Mouse (Mus musculus) lung, embryonic 14.5 days (tissue): ENCODE results near the gene Lmod2. TPM values are rescaled to one million over a fixed set of nuclear protein-coding genes. Genes with fewer than 3 reads are reported as not detected.

Experiments used
- ATAC-seq: fragments of 200-750 bp; cut with Nextera tagmentation; 2 replicates; pipeline ENCODE4 v1.8.0; 2017; ENCODE audit warnings: mild to moderate bottlenecking, moderate TSS enrichment, moderate library complexity; ENCODE audit not compliant: insufficient read depth
- DNase-seq: peaks from one replicate; pipeline ENCODE4 v3.0.0-alpha.2; 2015
- H3K27ac ChIP-seq: fragments of 300-500 bp; sonication (generic); 2 replicates; pipeline ENCODE4 v1.5.1; 2014; ENCODE audit warnings: low read depth, mild to moderate bottlenecking, moderate library complexity
- H3K27me3 ChIP-seq: fragments of 300-500 bp; sonication (generic); 2 replicates; pipeline ENCODE4 v1.6.1; 2014; ENCODE audit warnings: low read length, control low read depth; ENCODE audit not compliant: insufficient read depth
- H3K36me3 ChIP-seq: fragments of 300-500 bp; sonication (generic); 2 replicates; pipeline ENCODE4 v1.6.1; 2014; ENCODE audit warnings: control low read depth; ENCODE audit not compliant: insufficient read depth
- H3K4me1 ChIP-seq: fragments of 300-500 bp; sonication (generic); 2 replicates; pipeline ENCODE4 v1.6.1; 2014; ENCODE audit warnings: antibody characterized with exemption, control low read depth; ENCODE audit not compliant: insufficient read depth
- H3K4me2 ChIP-seq: fragments of 300-500 bp; sonication (generic); 2 replicates; pipeline ENCODE4 v1.6.1; 2014; ENCODE audit warnings: mild to moderate bottlenecking
- H3K4me3 ChIP-seq: fragments of 300-500 bp; sonication (generic); 2 replicates; pipeline ENCODE4 v1.5.1; 2014; ENCODE audit warnings: low read depth, low read length
- H3K9ac ChIP-seq: fragments of 300-500 bp; sonication (generic); 2 replicates; pipeline ENCODE4 v1.6.1; 2014
- H3K9me3 ChIP-seq: fragments of 300-500 bp; sonication (generic); 2 replicates; pipeline ENCODE4 v1.6.1; 2016; ENCODE audit warnings: low read depth, low read length, control low read depth
- CTCF ChIP-seq: IDR thresholded peaks from 2 replicates; pipeline ENCODE4 v1.5.1; 2016; ENCODE audit warnings: antibody characterized with exemption, low read depth
- WGBS: fragments of 180-500 bp; shearing (Covaris S2); extraction: QIAGEN DNeasy Blood & Tissue Kit; methylation state at CpG from one replicate; pipeline ENCODE4 v1.1.7; 2014; 5-methylcytosine and 5-hydroxymethylcytosine counted together
- polyA plus RNA-seq: library from polyadenylated mRNA; unstranded; fragments of >200 nt; fragmentation: Nextera tagmentation; extraction: Ambion mirVana; gene quantifications from 2 replicates; pipeline ENCODE4 v1.2.1, GENCODE M21; 2014

The Lmod2 gene
- polyA plus RNA-seq: 0.09 and 0.61 TPM in 2 replicates

DNA sequence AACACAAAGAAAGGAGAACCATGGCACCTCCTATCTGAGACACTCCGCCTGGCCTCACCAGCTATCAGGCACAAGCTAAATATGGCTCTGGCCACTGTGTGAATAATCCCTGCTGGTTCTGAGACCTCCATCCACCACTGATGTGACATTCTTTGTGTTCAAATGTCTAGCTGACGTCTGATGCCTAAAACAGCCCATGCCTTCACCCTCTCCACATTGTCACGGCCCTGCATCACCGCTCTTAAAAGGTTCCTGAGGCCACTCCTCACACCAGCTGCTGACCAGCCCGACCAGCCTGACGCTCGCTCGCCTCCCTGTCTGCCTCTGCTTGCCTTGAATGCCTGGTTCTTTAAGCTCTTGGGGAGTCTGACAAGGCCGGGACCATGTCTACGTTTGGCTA is at the start of gene Lmod2:
TSS of gene Lmod2 (plus strand) at position 263 of the 400 bp plus-strand sequence.
- H3K4me2 ChIP-seq: no peak within 1 kb of the TSS
- no peak for TF ChIP-seq CTCF
- no peak within 1 kb of the TSS; the same call in 1 of the 2 replicates for H3K4me3 ChIP-seq
- no peaks in the 10 kb centered on the region for H3K27me3 ChIP-seq
- H3K27ac ChIP-seq: peak within 1 kb of the TSS; percentile 20; the same call in 1 of the 2 replicates
- WGBS: 52% methylated on average over 10 of the region's 10 CpGs
- H3K36me3 ChIP-seq: no peaks in the 10 kb centered on the region
- no peak within 1 kb of the TSS for H3K9ac ChIP-seq
- no peaks in the 10 kb centered on the region for H3K4me1 ChIP-seq
- DNase-seq (no peak), ATAC-seq (peak; percentile 48; the same call in 1 of the 2 replicates)
- H3K9me3 ChIP-seq: no peaks in the 10 kb centered on the region

DNA sequence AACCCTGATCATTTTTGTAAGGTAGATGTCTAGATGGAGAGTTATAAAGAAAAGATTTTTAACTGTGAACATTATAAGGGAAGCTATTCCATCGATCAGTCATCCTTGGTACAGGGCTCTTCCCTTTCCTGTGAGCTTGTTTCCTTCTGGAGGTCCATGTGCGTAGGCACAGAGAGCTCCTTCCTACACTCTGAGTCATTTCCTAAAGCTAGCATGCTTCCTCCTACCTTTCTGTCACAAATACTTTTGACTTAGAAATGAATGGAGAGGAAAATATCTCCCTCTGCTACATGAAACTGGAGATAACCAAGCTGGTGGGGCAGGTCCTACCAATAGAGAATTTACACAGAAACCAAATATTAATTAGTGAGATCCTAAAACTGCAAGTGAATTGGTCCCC is 47.8 kb upstream of the Lmod2 start:
- H3K36me3 ChIP-seq: no peaks in the 10 kb centered on the region
- H3K27ac ChIP-seq: no peak overlapping the region
- ATAC-seq: no peak
- H3K9ac ChIP-seq: no peak overlapping the region
- H3K9me3 ChIP-seq: no peaks in the 10 kb centered on the region
- peaks cover 6% of the 10 kb centered on the region; the same call in 1 of the 2 replicates for H3K4me1 ChIP-seq
- no peak overlapping the region for H3K4me2 ChIP-seq
- no peak overlapping the region for H3K4me3 ChIP-seq
- 75% methylated on average over 2 of the region's 2 CpGs for WGBS
- no peak for TF ChIP-seq CTCF
- no peaks in the 10 kb centered on the region for H3K27me3 ChIP-seq
- no peak for DNase-seq

DNA sequence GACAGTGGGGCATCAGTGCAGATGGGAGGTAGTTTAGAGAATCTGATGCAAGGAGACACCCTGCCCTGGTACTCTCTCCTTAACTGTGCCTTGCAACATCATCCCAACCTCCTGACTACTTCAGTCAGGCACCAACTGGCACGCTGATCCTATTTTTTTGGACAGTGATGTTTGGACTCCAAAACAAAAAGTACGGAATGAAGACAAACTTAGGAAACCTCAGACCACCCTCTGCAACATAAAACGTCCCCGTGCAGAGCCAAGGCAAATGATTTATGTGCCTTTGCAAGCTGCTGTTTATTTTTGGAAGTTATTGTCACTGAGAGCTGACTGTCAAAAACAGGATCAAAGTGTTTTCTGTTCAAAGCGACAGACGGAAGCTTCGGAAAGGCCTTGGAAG is 45.5 kb upstream of the Lmod2 start:
- no peaks in the 10 kb centered on the region for H3K9me3 ChIP-seq
- H3K4me1 ChIP-seq: peaks cover 6% of the 10 kb centered on the region; the same call in 1 of the 2 replicates
- no peaks in the 10 kb centered on the region for H3K36me3 ChIP-seq
- H3K9ac ChIP-seq: no peak overlapping the region
- H3K4me3 ChIP-seq: no peak overlapping the region
- TF ChIP-seq CTCF: no peak
- H3K4me2 ChIP-seq: no peak overlapping the region
- peak; percentile 45 for DNase-seq
- ATAC-seq: no peak
- H3K27ac ChIP-seq: no peak overlapping the region
- H3K27me3 ChIP-seq: no peaks in the 10 kb centered on the region
- WGBS: 20% methylated on average over 7 of the region's 7 CpGs

DNA sequence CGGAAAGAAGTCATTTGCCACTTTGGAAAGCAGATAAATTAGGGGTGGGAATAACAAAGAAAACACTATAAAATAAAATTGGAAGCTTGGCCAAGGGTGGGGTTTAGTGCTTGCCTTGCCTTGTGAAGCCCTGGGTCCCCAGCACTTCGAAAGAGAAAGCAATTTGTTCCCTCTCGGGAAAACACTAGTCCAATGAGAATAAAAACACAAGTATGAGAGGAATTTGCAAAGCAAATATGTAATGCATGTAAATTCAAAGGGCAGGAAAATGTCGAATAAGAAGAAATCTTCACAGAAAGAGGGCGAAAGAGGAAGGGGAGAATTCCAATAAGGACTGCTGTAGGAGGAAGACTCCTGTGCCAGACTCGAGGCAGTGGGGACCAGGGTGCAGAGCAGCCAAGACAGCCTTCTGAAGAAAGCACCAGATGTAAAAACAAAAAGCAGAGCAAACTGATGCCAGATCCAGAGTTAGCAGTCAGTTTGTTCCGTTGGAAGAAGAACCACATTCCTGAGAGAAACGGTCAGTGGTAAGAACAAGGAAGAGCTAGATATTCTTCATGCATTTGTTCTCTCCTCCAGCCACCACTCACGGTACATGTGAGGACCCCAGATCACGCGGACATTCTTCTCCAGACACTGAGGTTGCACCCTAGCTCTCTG is 43.0 kb upstream of the Lmod2 start:
- peak overlapping the region; percentile 65 for H3K27ac ChIP-seq
- H3K9ac ChIP-seq: no peak overlapping the region
- H3K36me3 ChIP-seq: no peaks in the 10 kb centered on the region
- H3K4me3 ChIP-seq: no peak overlapping the region
- ATAC-seq (peak; percentile 69), DNase-seq (peak; percentile 37)
- H3K27me3 ChIP-seq: no peaks in the 10 kb centered on the region
- H3K4me1 ChIP-seq: peaks cover 6% of the 10 kb centered on the region; the same call in 1 of the 2 replicates
- no peak for TF ChIP-seq CTCF
- peak overlapping the region; percentile 28 for H3K4me2 ChIP-seq
- H3K9me3 ChIP-seq: no peaks in the 10 kb centered on the region
- WGBS: 46% methylated on average over 11 of the region's 11 CpGs

DNA sequence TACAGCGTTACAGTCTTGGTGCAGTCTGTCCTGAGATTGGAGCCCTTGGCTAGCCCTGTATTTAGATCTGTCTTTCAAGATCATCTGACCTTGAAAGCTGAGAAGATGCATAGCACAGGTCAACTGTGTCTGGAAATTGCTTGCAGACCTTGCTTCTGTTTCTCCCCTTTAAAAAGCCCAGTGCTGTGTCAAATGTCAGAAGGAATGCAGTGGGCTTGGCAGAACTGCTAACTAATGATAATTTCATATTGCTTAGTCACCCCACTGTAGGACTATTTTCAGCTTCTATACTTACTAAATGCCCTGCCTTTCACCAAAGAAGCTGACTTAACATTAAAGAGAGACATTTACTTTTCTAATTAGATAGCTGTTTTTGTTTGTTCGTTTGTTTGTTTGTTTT is 42.1 kb upstream of the Lmod2 start:
- Histone ChIP-seq H3K9me3 (no peaks in the 10 kb centered on the region), H3K36me3 (no peaks in the 10 kb centered on the region), H3K4me2 (no peak overlapping the region), H3K4me3 (no peak overlapping the region), H3K27ac (no peak overlapping the region), H3K4me1 (peaks cover 6% of the 10 kb centered on the region; the same call in 1 of the 2 replicates), H3K27me3 (no peaks in the 10 kb centered on the region), H3K9ac (no peak overlapping the region)
- TF ChIP-seq CTCF: no peak
- WGBS: 78% methylated on average over 2 of the region's 2 CpGs
- no peak for DNase-seq
- no peak for ATAC-seq

DNA sequence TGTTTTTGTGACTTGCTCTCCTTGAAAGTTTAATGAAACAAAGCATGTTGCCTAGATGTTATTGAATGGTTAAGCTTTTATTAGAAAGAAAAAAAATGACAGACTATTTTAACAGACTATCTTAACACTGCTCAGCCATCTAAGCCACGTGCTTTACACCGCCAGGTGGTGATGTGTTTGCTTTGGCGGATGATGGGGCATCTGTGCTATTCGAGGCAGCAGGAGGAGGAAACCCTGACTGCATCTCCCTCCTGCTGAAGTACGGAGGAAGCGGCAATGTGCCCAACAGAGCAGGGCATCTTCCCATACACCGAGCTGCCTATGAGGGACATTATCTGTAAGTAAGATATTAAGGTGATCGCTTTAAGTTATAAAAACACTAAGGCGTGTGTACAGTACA is 33.5 kb upstream of the Lmod2 start:
- ATAC-seq: no peak
- H3K4me3 ChIP-seq: no peak overlapping the region
- H3K4me1 ChIP-seq: no peaks in the 10 kb centered on the region
- no peaks in the 10 kb centered on the region for H3K9me3 ChIP-seq
- H3K9ac ChIP-seq: no peak overlapping the region
- no peak overlapping the region for H3K4me2 ChIP-seq
- no peak for TF ChIP-seq CTCF
- no peak for DNase-seq
- no peaks in the 10 kb centered on the region for H3K27me3 ChIP-seq
- H3K27ac ChIP-seq: no peak overlapping the region
- no peaks in the 10 kb centered on the region for H3K36me3 ChIP-seq
- 60% methylated on average over 9 of the region's 9 CpGs for WGBS

DNA sequence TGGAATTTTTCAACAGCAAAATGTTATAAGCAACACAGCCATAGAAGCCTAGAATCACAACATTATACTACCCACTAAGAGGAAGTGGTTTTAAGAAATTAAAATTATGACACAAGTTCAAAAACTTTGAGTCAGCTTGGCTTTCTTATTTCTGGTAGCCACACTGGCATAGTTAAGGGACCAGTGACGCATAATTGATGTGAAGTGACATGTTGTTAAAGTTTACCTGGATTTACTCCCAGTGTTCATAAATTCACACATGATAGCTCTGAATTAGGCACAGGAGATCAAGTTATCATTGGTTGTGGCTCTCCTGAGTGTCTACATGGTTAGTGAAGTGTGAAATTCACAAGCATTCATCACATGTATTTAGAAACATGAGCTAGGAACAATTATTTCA is 32.7 kb upstream of the Lmod2 start:
- H3K9me3 ChIP-seq: no peaks in the 10 kb centered on the region
- no peak for TF ChIP-seq CTCF
- no peak overlapping the region for H3K27ac ChIP-seq
- no peak for DNase-seq
- H3K36me3 ChIP-seq: no peaks in the 10 kb centered on the region
- no peaks in the 10 kb centered on the region for H3K27me3 ChIP-seq
- H3K4me3 ChIP-seq: no peak overlapping the region
- H3K4me1 ChIP-seq: no peaks in the 10 kb centered on the region
- H3K4me2 ChIP-seq: no peak overlapping the region
- no peak overlapping the region for H3K9ac ChIP-seq
- 90% methylated on average over 1 of the region's 1 CpGs for WGBS
- ATAC-seq: no peak
